ENCODE assay signal across 1 mouse cellular context in genomic region chr4:130926274-130926673, GRCm38 (mm10).
TF ChIP-seq lines count a peak whose summit lies in the region.

No protein-coding gene starts in this region.

TF ChIP-seq in CH12.LX, 34 proteins besides CTCF, POLR2A, EP300 and RAD21:
- no peak for TF ChIP-seq MAZ (IDR thresholded peaks at IDR 0.05; ENCODE audit: low read depth, low read length)
- peak; percentile 42; the same call in 1 of the 2 replicates for TF ChIP-seq ELF1 (IDR thresholded peaks at IDR 0.05; ENCODE audit: low read depth, low read length)
